Comparison of ENCODE assay signal across 16 mouse cellular contexts in genomic region chr5:81909964-81910363, GRCm38 (mm10).
DNase-seq lines count a peak whose midpoint lies in the region; ATAC-seq and TF ChIP-seq lines count a peak whose summit lies in the region.
"Had no signal": no experiment of that assay in that cellular context is flagged by ENCODE, and none has a peak within 500 bp of the region (broad histone marks: within the 10 kb centered on the region; RNA-seq: fewer than 3 reads in every experiment).

No protein-coding gene starts in this region.

- WGBS in lung, embryonic 14.5 days, result 23% methylated on average over 8 of the region's 8 CpGs
- 42% methylated on average over 8 of the region's 8 CpGs for WGBS in embryonic facial prominence, embryonic 14.5 days
- 24% methylated on average over 8 of the region's 8 CpGs for WGBS in stomach, embryonic 14.5 days

- DNase-seq in heart, adult 18-20 months, result peak; percentile 2 to 6
- no peak for DNase-seq in heart, adult 9 months (ENCODE audit: low spot score in 2 of 2)
- DNase-seq in lung, embryonic 14.5 days, result peak; percentile 32
- no peak for DNase-seq in lung, postnatal 10 days
- DNase-seq in embryonic facial prominence, embryonic 14.5 days (ENCODE audit: low spot score), result peak; percentile 47
- DNase-seq in layer of hippocampus, adult 9-11 months, result no peak
- no peak for DNase-seq in frontal cortex, postnatal 25 days (ENCODE audit: low spot score in 2 of 2)
- DNase-seq: cerebellum, adult 8-10 months; right cerebral cortex, postnatal 25 days had no signal

- no peak overlapping the region for H3K4me3 ChIP-seq in lung, embryonic 14.5 days (ENCODE audit: low read depth, low read length)
- no peak overlapping the region for H3K4me3 ChIP-seq in embryonic facial prominence, embryonic 14.5 days (ENCODE audit: low read depth, low read length)
- H3K4me3 ChIP-seq in stomach, embryonic 14.5 days (ENCODE audit: low read depth, low read length), result no peak overlapping the region
- H3K4me3 ChIP-seq: embryonic facial prominence, embryonic 15.5 days; heart, embryonic 13.5 days; limb, embryonic 15.5 days; midbrain, embryonic 15.5 days; neural tube, embryonic 15.5 days had no signal

- H3K9me3 ChIP-seq in lung, embryonic 14.5 days (ENCODE audit: low read depth, low read length), result no peaks in the 10 kb centered on the region
- H3K9me3 ChIP-seq in embryonic facial prominence, embryonic 14.5 days (ENCODE audit: control insufficient read depth, low read length), result no peaks in the 10 kb centered on the region
- no peaks in the 10 kb centered on the region for H3K9me3 ChIP-seq in stomach, embryonic 14.5 days (ENCODE audit: control insufficient read depth, low read depth, low read length)
- H3K9me3 ChIP-seq: embryonic facial prominence, embryonic 15.5 days; heart, embryonic 13.5 days; limb, embryonic 15.5 days; midbrain, embryonic 15.5 days; neural tube, embryonic 15.5 days had no signal

- no peak overlapping the region for H3K9ac ChIP-seq in lung, embryonic 14.5 days
- no peak overlapping the region for H3K9ac ChIP-seq in embryonic facial prominence, embryonic 14.5 days (ENCODE audit: low read depth, low read length)
- H3K9ac ChIP-seq in stomach, embryonic 14.5 days (replicated peaks; ENCODE audit: low read depth, low read length), result no peak overlapping the region
- H3K9ac ChIP-seq: embryonic facial prominence, embryonic 15.5 days; heart, embryonic 13.5 days; limb, embryonic 15.5 days; midbrain, embryonic 15.5 days; neural tube, embryonic 15.5 days had no signal

- H3K36me3 ChIP-seq in lung, embryonic 14.5 days (ENCODE audit: insufficient read depth), result no peaks in the 10 kb centered on the region
- H3K36me3 ChIP-seq in embryonic facial prominence, embryonic 14.5 days (ENCODE audit: control insufficient read depth, insufficient read depth, low read length), result no peaks in the 10 kb centered on the region
- H3K36me3 ChIP-seq in stomach, embryonic 14.5 days (ENCODE audit: control insufficient read depth, insufficient read depth, low read length), result no peaks in the 10 kb centered on the region
- H3K36me3 ChIP-seq: embryonic facial prominence, embryonic 15.5 days; heart, embryonic 13.5 days; limb, embryonic 15.5 days; midbrain, embryonic 15.5 days; neural tube, embryonic 15.5 days had no signal

- TF ChIP-seq CTCF in lung, embryonic 14.5 days (IDR thresholded peaks at IDR 0.05; ENCODE audit: low read depth), result no peak

- H3K27me3 ChIP-seq in lung, embryonic 14.5 days (ENCODE audit: insufficient read depth, low read length), result no peaks in the 10 kb centered on the region
- no peaks in the 10 kb centered on the region for H3K27me3 ChIP-seq in embryonic facial prominence, embryonic 14.5 days (replicated peaks; ENCODE audit: control insufficient read depth, insufficient read depth, low read length)
- no peaks in the 10 kb centered on the region for H3K27me3 ChIP-seq in stomach, embryonic 14.5 days (ENCODE audit: control insufficient read depth, insufficient read depth, low read length)
- H3K27me3 ChIP-seq: embryonic facial prominence, embryonic 15.5 days; heart, embryonic 13.5 days; limb, embryonic 15.5 days; midbrain, embryonic 15.5 days; neural tube, embryonic 15.5 days had no signal

- ATAC-seq in lung, embryonic 14.5 days (ENCODE audit: insufficient read depth), result peak; percentile 35; the same call in 1 of the 2 replicates
- no peak for ATAC-seq in embryonic facial prominence, embryonic 14.5 days (ENCODE audit: low read depth)
- ATAC-seq in stomach, embryonic 14.5 days (ENCODE audit: insufficient number of reproducible peaks, insufficient read depth, low FRiP score, low read depth), result 0 out of 2 replicates have a peak, but pooled peaks have one; percentile 46
- ATAC-seq: lung, postnatal 0 days; midbrain, embryonic 15.5 days had no signal

- peak overlapping the region; percentile 15; the same call in 1 of the 2 replicates for H3K4me2 ChIP-seq in lung, embryonic 14.5 days
- H3K4me2 ChIP-seq in embryonic facial prominence, embryonic 14.5 days (ENCODE audit: low read depth, low read length), result no peak overlapping the region; the same call in 1 of the 2 replicates
- H3K4me2 ChIP-seq in stomach, embryonic 14.5 days (replicated peaks; ENCODE audit: low read depth, low read length), result no peak overlapping the region
- H3K4me2 ChIP-seq: embryonic facial prominence, embryonic 15.5 days; heart, embryonic 13.5 days; limb, embryonic 15.5 days; midbrain, embryonic 15.5 days; neural tube, embryonic 15.5 days had no signal

- H3K4me1 ChIP-seq in lung, embryonic 14.5 days (ENCODE audit: insufficient read depth), result no peaks in the 10 kb centered on the region
- H3K4me1 ChIP-seq in embryonic facial prominence, embryonic 14.5 days (ENCODE audit: control insufficient read depth, insufficient read depth, low read length), result 0 out of 2 replicates have a peak, but pooled peaks cover 3% of the 10 kb centered on the region
- no peaks in the 10 kb centered on the region for H3K4me1 ChIP-seq in stomach, embryonic 14.5 days (ENCODE audit: control insufficient read depth, insufficient read depth, low read length)
- H3K4me1 ChIP-seq: embryonic facial prominence, embryonic 15.5 days; heart, embryonic 13.5 days; limb, embryonic 15.5 days; midbrain, embryonic 15.5 days had no signal

- H3K27ac ChIP-seq in lung, embryonic 14.5 days (ENCODE audit: low read depth), result no peak overlapping the region
- H3K27ac ChIP-seq in embryonic facial prominence, embryonic 14.5 days (replicated peaks; ENCODE audit: low read depth, low read length), result no peak overlapping the region
- H3K27ac ChIP-seq in stomach, embryonic 14.5 days (ENCODE audit: low read length), result no peak overlapping the region; the same call in 1 of the 2 replicates
- H3K27ac ChIP-seq: embryonic facial prominence, embryonic 15.5 days; heart, embryonic 13.5 days; limb, embryonic 15.5 days; midbrain, embryonic 15.5 days; neural tube, embryonic 15.5 days had no signal

Comparison
In these comparisons a context has a peak if more than half of its experiments do, and no peak if none do; other contexts are left out.
1. DNase-seq: peak in heart, adult 18-20 months (2 of 2), lung, embryonic 14.5 days (single experiment) and embryonic facial prominence, embryonic 14.5 days (single experiment); none in heart, adult 9 months (0 of 2), lung, postnatal 10 days (single experiment), layer of hippocampus, adult 9-11 months (single experiment) and frontal cortex, postnatal 25 days (0 of 2).